Mouse (Mus musculus): ENCODE measurements around the gene Lrrtm3.

Gene Lrrtm3

GRCm38 (mm10) chr10:64089680-64090460 is at the start of gene Lrrtm3:
TSS of gene Lrrtm3 (minus strand) at chr10:64090277.
- peak; percentile 90 for ATAC-seq (ENCODE audit: insufficient number of reproducible peaks, low FRiP score, low TSS enrichment)

GRCm38 (mm10) chr10:64135481-64135880 is 45.4 kb upstream of the Lrrtm3 start:
- ATAC-seq (ENCODE audit: insufficient number of reproducible peaks, low FRiP score, low TSS enrichment) = no peak

DNA sequence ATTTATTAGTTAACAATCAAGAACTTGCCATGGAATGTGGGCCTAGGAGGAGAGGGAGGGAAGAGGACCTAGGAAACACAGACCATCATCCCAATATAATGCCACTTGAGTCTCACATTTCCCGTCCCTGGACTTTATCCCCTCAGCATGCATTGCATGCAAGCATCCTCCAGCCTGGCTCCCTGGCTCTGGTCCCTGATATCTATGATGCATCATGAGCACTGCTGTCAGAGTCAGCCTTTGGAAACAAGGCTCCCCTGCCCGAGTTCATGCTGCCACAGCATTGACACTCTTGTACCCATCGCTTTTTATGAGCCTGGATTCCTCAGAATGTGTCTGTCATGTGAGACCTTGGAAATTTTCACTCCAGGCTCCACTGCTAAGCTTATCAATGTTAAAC is 43.4 kb upstream of the Lrrtm3 start:
- ATAC-seq (ENCODE audit: insufficient number of reproducible peaks, low FRiP score, low TSS enrichment) = no peak

GRCm38 (mm10) chr10:64130397-64131150 is 40.5 kb upstream of the Lrrtm3 start:
- ATAC-seq (ENCODE audit: insufficient number of reproducible peaks, low FRiP score, low TSS enrichment) = peak; percentile 94

GRCm38 (mm10) chr10:64118833-64119232 is 28.8 kb upstream of the Lrrtm3 start:
- ATAC-seq (ENCODE audit: insufficient number of reproducible peaks, low FRiP score, low TSS enrichment) = peak; percentile 97

DNA sequence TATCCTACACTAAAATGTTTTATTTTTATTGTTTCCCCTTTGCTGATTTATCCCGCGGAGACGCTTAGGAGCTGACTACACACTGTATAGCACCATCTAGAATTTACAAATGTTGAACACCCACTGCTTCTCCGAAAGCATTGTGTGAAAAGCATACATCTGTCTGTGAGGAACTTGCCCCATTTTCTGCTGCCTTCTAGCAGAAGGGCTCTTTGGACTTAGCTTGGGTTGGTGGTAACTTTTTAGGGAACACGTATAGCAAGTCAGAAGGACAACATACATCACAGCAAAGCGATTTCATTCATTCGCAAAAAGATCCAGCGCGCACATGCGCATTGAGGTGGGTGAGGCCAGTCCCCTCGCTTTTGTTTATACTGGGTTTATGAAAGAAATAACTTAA is 25.2 kb upstream of the Lrrtm3 start:
- no peak for ATAC-seq (ENCODE audit: insufficient number of reproducible peaks, low FRiP score, low TSS enrichment)

DNA sequence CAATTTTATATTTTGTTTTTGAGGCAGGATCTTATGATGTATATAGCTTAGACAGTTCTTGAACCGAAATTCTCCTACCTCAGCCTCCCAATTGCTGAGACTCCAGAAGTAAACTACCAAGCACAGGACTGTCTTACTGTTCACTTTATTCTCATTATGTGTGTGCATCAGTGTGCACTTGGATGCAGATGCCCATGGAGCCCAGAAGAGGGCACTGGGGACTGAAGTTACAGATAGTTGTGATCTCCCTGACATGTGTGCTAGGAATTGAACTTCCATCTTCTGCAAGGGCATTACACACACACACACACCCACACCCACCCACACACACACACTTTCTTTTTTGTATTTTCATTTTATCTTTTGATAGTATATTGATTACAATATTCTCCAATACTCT is 6.5 kb upstream of the Lrrtm3 start:
- ATAC-seq (ENCODE audit: insufficient number of reproducible peaks, low FRiP score, low TSS enrichment) = no peak

DNA sequence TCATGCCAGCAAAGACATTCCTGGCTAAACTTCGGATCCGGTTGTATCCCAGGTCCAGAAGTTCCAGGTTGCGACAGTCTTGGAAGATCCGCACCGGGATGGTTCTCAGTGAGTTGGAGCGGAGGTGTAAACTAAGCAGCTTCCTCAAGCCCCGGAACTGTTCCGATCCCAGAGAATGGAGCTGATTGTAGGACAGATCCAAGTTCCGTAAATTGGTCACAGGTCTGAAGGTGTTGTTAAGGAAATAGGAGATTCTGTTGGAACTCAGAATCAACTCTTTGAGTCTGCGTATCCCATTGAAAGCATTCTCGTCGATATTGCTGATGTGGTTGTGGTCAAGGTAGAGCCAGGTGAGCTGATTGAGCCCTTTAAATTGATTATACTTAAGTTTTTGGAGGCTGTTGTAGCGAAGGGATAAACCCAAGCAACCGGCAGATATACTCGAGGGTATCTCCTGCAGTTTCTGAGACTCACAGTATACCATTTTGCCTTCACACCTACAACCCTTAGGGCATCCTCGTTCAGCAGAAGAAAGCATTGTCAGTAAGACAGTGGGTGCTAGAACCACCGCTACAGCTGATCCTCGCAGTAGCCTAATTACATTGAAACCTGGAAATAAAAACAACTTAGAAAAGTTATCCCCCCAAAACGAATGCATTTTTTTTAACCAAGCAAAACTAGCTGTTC is 1.2 kb downstream of the Lrrtm3 start:
- ATAC-seq (ENCODE audit: insufficient number of reproducible peaks, low FRiP score, low TSS enrichment) = no peak

GRCm38 (mm10) chr10:64087936-64088773 is 1.9 kb downstream of the Lrrtm3 start:
- ATAC-seq (ENCODE audit: insufficient number of reproducible peaks, low FRiP score, low TSS enrichment) = no peak

DNA sequence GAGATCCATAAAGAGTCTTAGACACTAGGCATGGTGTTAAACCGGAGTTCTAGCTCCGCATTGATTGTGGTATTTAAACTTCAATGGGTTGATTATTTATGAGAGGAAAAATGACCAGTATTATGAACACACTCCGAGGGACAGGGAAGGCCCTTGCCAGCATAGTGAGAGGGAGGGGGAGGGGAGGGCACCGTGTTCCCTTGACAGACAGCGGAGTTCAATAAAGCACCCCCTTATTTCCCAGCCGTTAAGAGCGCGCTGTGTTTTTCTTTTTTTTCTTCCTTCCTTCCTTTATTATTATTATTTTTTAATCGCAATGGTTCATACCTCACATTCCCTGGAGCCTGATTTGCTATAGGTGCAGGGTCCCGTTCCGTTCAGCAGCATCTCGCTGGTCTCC is 2.6 kb downstream of the Lrrtm3 start:
- no peak for ATAC-seq (ENCODE audit: insufficient number of reproducible peaks, low FRiP score, low TSS enrichment)

DNA sequence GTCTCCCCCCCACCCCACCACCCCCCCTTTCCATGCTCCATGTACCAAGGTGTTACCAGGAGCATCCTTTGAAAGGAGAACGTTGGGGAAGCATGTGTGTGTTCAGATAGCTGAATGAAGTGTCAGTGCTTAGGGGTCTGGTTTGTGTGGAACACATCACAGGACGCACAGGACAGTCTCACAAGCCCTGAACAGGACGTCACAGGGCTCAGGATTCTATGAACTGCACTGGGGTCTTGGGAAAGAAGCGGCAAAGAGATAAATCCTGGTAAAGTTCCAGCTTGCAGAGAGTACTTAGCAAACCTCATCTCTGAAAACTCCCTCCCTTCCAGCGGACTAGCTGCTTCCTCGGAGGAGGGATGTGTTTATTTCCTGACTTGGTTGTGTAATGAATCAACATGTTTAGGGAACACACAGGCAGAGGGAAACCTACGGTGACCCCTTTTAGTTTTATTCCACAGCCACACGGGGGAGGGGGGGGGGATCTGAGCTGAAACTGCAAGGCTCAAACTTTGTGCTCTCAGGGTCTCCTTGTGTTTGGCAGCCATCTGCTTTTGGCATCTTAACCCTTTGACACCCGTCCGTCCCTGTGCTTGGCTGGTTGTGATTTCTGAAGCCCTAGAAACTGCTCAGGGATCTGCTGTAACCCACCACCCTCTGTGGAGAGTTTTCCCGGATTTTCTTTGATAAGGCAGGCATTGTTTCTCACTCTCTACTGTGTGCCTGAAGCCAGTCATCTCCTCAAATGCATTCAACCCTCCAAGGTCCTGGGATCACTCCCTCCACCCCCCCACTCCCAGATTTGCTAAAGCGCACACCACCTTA is 3.3 kb downstream of the Lrrtm3 start:
- no peak for ATAC-seq (ENCODE audit: insufficient number of reproducible peaks, low FRiP score, low TSS enrichment)

- ATAC-seq (ENCODE audit: insufficient number of reproducible peaks, low FRiP score, low TSS enrichment) = no peak
Observed at GRCm38 (mm10) chr10:64086183-64086566, 3.9 kb downstream of the Lrrtm3 start.

- no peak for ATAC-seq (ENCODE audit: insufficient number of reproducible peaks, low FRiP score, low TSS enrichment)
Observed at GRCm38 (mm10) chr10:64084465-64084864, 5.6 kb downstream of the Lrrtm3 start.

DNA sequence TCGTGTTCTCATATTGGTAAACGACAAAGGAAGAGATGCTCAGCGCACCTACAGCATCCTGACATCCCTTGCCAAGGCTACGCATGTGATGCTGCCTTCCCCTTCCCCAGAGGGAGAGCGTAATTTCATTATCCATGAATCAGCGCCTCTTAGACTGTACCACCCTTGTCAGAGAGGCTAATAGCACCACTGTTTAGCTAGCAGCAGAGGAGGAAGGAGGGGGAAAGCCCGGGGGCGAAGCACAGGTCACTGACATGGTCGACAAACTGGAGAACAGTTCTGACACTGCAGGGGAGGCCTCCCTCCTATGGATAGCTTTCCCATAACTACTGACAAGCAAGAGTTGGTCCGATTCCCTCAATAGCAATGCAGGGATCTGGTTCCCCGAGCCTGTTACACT is 6.3 kb downstream of the Lrrtm3 start:
- ATAC-seq (ENCODE audit: insufficient number of reproducible peaks, low FRiP score, low TSS enrichment) = no peak

DNA sequence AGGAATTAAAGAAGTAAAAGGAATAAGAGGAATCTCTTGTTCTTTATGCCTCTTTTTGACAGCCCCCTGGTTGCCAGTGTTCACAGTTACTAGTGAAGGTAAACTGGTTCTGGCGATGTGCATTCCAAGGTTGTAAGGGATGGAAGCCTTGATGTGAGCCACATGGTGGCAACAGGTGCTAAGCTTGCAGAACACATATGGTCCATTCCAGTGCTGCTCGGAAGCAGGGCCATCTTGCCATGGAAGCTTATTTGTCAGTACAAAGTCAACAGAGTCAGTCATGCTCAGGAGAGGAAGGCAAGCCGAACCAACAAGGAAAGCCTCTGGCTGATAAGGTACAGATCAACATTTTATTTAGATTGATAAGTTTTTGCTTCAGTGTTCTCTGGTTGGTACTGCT is 7.7 kb downstream of the Lrrtm3 start:
- ATAC-seq (ENCODE audit: insufficient number of reproducible peaks, low FRiP score, low TSS enrichment) = no peak

GRCm38 (mm10) chr10:64076410-64077052 is 13.5 kb downstream of the Lrrtm3 start:
- ATAC-seq (ENCODE audit: insufficient number of reproducible peaks, low FRiP score, low TSS enrichment) = no peak

DNA sequence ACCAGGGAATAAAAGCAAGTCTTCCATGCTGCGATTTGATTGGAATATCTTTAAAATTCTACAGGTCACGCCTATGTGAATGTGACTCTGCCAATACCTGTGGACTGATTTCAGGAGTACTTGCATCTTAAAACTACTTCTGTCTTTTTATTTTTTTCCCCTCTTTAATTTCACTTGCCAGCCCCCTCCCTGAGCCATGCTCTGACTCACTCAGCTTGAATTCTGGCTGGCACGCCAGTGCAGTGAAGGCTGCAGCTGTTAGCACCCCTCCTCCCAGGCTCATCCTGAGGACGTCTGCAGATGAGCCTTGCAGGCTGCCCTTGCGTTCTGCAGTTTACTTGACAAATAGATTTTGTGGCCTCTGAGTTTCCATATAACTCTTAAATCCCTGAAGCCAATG is 14.1 kb downstream of the Lrrtm3 start:
- peak; percentile 74; the same call in 1 of the 2 replicates for ATAC-seq (ENCODE audit: insufficient number of reproducible peaks, low FRiP score, low TSS enrichment)

- ATAC-seq (ENCODE audit: insufficient number of reproducible peaks, low FRiP score, low TSS enrichment) = no peak
Observed at GRCm38 (mm10) chr10:64063704-64064103, 26.4 kb downstream of the Lrrtm3 start.

DNA sequence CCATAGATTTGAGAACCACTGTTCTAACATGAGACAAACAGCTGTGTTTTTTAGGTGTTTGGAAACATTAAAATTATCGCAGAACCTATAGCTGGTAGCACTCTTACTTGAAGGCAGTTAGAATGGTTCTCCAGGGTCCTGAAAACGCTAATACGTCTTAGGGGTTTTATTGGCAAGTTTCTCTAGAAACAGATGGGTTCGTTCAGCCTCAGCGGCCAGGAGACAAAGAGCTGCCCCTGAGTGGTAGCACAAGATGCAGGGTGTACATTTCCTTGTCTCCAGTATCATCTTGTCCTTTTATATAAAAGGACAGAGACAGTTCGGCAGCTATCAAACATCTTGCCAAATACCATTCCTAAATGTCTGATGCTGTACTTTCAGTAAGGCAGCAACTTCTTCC is 40.1 kb downstream of the Lrrtm3 start:
- ATAC-seq (ENCODE audit: insufficient number of reproducible peaks, low FRiP score, low TSS enrichment) = no peak

All from cerebellum, adult (tissue).